Mouse (Mus musculus) cerebellum, postnatal 4 days (tissue): Measurements from ENCODE around the gene Rnf212b.

Experiments
- DNase-seq, 2 experiments: peaks; one replicate each; pipeline ENCODE4 v3.0.0; 2022; ENCODE audit warnings: low spot score in 2 of 2, mixed read lengths in 1 of 2

Gene Rnf212b

DNA sequence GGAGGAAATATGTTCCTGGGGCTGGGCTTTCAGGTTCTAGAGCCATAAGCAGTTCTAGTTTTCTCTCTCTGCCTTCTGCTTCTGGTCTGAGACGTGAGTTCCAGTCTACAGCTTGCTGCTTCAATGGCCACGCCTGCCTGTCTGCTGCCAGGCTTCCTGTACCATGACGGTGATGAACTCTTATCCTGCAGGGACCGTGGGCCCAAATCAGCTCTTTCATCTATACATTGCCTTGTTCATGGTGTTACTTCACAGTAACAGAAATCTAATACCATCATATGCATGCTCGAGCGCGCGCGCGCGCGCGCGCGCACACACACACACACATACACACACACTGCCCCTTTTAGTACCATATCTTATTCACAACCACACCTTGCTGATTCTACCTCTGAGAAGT, 17.2 kb upstream of the Rnf212b start:
- no peak for DNase-seq

DNA sequence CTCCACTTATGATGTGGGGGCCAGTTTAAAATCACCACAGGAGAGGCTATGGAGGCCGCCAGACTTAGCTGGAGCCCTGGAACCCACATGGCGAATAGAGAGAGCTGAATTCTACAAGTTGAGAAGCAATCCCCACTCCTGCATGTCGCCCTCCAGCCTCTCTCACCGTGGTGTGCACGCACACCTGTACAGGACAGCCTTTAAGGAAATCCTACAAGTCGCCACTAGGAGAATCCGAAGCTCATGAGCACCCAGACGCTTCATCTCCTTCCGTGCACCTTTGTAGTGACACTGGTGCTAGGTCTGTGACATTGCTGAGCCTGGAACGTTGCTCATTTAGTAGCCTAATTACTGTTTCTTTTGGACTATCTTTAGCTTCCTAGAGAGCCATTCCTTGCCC, 14.3 kb upstream of the Rnf212b start:
- DNase-seq: no peak

DNA sequence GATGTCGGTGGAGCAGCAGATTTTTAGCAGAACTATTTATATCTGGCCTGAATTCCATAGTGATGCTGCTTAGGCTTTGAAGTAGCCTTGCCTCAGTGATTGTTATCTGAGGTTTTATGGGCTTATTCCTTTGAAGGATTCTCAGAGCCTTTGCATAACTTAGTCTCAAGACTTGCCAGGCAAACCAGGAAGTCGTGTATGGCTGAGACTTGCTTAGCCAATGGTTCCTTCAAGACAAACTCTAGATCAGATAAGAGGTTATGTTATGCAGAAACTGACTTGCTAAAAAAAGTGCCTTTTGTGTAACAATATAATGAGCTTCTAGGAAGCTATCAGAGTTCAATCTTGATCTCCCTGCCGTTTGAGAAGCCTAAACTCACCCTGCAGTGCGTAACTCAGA, 11.5 kb upstream of the Rnf212b start:
- DNase-seq: no peak

DNA sequence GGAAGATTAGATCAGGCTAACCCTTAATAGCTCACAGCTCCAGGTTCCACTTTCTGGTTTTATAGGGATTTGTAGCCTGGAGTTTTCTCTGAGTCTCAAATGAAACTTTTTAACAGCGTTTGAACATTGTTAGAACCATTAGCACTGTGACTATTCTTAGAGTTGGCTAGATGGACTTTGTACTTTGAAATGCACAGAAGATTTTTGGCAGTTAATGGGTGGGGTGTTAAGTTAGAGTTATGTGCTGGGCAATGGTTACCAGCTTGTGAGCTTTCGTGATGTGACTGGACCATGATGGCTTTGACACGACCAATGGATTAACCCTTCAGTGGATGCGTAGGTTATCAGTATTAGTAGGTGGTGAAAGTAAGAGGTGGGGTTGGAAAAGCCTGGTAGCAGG, 7.8 kb upstream of the Rnf212b start:
- DNase-seq: no peak

DNA sequence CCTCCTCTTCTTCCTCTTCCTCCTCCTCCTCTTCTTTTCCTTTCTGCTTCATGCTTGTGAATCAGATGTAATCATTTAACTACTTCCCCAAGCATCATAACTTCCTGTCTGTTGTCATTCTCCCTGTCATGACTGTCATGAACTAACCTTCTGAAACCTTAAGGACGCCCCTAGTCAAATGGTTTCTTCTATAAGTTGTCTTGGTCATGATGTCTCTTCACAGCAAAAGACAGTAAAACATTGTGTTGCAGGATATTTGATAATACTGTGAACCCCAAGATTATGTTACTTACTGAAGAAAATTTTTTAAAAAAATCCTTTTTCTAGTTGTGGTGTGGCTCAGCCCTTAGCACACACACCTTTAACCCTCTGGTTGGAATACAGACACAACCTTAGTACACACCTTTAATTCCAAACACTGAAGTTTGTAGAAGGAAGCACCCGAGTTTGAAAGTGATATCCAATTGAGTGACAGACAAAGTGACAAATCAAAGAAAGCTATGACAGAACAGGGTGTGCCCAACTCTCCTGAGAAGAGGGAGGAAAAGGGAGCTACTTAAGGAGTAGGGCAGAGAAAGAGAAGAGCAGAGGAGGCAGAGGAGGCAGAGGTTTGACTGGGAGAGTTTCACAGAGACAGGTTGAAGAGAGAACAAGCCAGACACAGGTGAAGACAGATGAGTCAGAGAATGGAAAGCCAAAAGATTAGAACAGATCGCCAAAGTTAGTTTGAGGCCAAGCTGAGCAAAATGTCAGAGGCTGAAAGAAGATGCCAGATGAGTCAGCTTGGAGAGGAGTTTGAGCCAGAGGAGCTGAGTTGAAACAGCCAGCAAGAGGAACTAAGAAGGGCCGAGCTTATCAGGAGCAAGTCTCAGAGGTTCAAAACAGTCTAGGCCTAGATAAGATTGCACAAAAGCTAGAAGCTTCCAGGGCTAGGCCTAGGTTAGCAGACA, 4.9 kb upstream of the Rnf212b start:
- no peak for DNase-seq

DNA sequence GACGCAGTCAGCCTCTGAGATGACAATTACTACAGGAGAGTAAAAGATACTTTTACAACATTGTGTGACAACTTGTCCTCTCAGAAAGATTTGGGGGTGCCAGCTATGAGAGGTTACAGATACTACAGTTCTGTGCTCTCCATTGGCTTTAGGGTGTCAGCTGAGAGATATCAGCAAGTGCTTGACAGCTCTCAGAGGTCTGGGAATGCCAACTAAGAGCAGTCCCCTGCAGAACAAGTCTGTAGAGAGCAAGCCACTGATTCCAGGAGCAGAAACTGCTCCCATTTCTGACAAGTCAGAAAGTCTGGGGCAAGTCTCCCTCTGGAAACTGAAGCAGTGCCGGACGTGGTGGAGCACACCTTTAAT, 4.3 kb upstream of the Rnf212b start:
- DNase-seq: no peak

DNA sequence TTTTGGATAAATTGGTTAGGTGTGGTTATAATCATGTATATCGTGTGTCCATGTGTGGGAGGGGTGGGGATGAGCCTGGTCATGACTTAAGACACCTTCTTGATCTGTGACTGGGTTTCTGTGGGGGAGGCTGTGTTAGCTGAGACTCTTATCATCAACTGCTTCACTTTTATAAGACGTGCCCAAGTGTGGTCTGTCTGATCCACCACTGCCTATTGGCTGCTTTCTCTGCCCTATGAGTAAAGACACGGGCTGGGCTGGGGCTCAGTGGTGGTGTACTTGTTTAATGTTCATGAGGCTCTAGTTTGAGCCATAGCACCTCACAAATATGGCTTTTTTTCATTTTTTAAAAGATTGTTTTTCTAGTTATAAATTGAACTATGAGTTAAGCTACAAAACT, 1.8 kb downstream of the Rnf212b start:
- DNase-seq: no peak

DNA sequence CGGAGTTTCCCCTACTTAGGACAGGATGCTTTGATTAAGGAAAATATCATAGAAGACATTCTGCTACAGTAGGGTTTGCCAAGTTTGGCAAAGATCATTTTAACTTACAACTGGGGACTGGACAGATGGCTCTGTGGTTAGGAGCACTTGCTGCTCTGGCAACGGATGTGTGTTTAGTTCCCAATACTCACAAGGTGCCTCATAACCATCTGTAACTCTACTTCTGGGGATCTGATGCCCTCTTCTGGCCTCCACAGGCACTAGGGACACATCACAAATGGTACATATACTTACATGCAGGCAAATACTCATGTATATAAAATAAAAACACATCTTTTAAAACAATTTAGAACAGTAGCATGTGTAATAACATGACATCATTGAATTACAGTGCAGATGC, 3.9 kb downstream of the Rnf212b start:
- peak in 1 of 2 experiments; percentile 31 for DNase-seq

DNA sequence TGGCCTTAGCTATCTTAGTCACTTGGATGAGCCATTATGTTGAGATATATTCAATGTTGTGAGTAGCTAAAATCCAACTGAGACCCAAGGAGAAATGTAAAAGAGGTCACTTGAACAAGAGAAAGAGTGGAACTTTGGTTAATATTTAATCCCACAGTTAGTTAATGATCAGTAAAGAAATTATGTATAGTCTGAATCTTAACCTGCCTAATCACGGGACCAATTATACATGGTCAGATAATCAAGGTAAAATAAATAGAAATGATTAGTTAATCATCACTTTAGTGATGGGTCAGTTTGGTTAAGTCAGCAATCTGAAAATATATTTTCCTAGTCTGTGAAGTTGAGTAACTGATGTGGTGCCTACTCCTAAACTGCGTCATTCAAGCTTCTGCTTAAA, 8.4 kb downstream of the Rnf212b start:
- DNase-seq: no peak

DNA sequence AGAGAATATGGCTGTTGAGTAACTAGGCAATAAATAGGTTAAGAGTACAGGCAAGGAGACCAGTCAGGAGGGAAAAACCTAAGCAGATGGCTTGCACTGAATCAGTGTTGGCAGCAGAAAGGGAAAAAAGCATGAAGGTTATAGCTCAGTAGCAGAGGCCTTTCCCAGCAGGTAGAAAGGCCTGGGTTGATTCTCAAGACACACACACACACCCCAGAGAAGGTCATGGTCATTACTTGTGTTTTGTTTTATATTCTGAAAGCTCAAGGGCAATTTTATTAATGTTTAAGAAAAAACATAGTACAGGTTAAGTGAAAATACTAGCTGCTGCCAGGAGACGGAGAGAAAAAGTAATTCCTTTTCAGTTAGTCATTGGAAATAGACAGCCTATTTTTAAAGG, 9.8 kb downstream of the Rnf212b start:
- DNase-seq: no peak

DNA sequence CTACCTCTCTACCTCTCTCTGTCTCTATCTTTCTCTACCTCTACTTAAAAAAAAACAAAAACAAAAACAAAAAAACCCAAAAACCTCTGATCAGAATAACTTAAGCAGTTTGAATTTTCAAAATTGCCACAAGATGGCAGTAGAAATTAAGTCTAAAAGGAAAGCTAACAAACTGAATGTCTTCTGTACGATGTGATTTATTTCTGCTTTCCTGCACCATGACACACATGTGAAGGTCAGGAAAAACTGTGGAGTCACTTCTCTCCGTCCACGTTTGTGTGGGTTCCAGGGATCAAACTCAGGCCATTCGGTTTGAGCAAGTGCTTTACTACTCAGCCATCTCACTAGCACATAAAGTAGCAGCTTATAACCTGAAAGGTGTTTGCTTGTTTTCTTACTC, 29.5 kb downstream of the Rnf212b start:
- no peak for DNase-seq

DNA sequence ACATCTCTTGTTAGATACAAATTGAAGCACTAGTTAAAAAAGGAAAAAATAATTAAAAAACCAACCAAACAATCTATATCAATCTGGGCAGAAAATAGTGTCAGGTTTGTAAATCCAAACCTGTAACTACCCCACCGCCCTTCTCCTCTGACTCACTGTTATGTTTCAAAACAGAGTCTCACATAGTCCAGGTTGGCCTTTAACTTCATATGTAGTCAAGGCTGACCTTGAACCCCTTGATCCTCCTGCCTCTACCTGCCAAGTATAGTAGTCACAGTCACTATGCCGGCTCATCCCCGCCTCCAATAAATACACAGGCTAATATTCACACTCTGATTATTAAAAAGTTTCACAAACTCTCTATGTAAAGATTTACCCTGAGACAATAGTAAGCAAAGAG, 41.8 kb downstream of the Rnf212b start:
- no peak for DNase-seq

DNA sequence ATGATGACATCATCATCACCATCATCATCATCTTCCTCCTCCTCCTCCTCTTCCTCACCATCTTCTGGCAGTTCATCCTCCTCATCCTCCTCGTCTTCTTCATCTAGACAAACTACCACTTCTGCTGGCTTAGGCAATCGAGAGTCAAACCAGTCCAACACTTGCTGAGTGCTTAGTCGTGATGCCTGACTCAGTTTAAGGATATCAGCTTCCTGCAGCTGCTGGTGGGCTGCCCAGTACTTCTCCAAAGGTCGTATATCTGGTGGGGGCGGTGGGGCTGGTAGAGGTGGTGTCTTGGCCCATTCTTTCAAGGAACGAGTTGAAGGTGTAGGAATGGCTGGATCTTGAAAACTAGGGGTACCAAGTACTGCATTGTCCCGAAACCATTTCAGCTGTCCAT, 42.8 kb downstream of the Rnf212b start:
- DNase-seq: no peak

DNA sequence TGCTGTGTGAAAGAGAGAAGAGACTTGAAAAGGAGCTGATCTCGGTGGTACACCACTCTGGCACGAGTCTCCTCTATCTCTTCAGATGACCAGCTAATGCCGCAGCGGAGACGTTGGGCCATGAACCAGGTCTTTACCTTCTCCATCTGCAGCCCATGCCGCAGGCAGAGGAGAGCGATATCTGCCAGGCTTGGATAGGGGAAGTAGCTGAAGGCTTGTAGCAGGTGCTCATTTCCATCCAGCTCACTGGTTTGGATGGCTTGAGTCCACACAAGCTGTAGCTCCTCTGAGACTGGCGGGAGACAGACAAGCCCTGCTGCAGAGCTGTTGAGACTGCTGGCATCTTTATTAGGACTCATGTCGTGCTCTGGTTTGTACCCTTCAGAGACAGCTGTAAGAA, 44.0 kb downstream of the Rnf212b start:
- peak in 1 of 2 experiments; percentile 21 for DNase-seq

DNA sequence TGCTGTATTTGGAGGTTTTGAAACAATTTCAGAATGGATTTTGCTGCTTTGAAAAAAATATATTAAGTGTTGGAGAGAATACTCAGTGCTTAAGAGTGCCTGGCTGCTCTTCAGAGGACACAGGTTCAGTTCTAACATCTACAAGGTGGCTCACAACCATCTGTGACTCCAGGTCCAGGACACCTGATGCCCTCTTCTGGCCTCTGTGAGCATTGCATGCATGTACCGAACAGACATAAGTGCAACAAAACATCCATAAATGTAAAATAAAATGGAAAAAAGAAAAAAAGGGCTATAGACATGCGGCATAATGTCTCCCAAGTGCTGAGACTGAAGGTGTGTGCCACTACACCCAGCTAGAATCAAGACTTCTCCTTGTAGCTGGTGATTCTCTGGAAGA, 46.6 kb downstream of the Rnf212b start:
- peak; percentile 32 to 61 for DNase-seq

DNA sequence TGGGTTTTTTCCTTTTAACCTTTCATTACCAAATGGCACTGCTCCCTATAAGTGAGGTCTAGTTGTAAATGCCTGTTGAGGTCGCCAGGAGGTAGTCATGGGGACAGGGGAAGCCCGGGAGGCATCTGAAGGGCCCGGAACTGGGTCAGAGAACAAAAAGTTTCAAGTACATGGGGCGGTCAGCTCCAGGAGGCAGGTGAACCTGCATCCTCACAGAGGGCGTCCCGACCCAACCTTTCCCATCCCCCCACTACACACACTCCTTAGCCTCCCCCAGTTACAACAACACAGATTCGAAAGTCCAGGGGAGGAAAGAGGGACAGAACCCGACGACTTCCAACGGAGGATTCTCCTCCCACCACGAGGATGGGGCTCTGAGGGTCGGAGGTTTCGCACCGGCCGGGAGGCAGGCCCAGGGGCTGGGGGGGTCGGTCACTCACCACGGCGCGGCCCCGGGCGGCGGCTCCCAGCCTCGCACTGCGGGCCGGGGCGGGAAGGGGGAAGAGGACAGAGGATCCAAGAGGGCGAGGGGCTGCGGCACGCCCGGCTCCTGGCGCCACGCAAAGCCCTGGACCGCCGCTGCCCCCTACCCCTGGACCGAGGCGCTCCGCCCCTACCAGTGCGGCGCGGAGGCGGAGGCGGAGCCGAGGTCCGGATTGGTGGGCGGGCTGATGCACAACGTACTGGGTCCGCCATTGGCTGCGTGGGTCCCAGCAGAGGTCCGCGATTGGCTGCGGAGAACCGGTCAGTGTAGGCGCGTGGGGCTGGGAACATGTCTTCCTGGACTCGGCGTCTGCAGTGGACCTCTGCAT, 49.8 kb downstream of the Rnf212b start:
- peak; percentile 86 to 92 for DNase-seq

DNA sequence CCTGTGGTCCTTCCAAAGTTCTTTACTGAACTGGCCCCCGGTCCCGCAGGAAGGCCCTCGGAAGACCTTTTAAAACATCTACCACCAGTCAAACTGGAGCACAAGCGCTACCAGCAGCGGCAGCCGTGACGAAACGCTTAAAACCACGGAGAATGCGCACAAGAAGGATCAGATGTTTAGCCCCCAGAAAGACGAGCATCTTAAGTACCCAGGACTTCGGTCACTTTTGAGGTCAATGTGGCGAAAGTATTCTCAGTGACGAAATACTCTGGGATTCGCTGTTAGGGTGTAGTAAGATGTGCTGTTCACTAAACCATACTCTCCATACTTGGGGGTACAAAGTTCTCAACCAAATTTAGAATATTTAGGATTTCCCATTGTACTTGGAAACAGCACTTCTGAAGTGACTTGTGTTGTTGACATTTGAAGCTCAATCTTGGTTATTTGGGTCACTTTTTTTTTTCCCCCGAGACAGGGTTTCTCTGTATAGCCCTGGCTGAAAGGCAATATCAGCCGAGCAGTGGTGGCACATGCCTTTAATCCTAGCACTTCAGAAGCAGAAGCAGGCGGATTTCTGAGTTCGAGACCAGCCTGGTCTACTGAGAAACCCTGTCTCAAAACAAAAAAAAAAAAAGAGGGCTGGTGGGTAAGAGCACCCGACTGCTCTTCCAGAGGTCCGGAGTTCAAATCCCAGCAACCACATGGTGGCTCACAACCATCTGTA, 50.5 kb downstream of the Rnf212b start:
- no peak for DNase-seq

DNA sequence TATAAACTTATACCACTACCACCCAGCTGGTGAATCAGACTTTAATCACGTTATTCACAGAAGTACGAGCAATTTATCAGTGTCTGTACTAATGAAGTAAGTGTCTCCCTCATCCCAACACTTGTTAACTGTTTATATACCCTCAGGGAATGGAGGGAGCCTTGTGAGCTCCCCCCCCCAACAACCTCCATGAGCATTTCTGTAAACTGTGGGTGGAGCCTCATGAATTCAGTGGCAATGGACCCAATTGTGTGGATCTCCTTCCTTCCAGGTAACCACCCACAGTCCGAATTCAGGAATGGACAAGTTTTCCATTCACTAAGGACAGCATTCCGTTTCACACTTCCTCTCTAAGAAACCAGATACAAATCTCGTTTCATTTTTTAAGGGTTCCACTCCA, 51.7 kb downstream of the Rnf212b start:
- no peak for DNase-seq

DNA sequence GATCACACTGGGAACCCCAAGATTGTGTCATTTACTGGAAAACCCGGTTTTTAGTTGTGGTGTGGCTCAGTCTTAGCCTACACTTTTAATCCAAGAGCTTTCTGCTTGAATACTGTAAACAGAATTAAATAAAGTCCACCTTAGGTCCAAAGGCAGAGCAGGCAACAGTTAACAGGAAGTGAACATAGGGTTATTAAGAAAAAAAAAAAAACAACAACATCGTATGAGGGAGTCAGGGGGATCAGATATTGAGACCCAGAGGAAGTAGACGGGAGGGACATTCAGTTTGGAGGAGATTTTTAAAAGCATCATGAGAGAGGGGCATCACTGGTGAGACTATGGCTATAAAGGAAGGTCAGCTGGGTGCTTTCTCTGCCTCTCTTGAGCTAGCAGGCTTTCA, 52.3 kb downstream of the Rnf212b start:
- no peak for DNase-seq

DNA sequence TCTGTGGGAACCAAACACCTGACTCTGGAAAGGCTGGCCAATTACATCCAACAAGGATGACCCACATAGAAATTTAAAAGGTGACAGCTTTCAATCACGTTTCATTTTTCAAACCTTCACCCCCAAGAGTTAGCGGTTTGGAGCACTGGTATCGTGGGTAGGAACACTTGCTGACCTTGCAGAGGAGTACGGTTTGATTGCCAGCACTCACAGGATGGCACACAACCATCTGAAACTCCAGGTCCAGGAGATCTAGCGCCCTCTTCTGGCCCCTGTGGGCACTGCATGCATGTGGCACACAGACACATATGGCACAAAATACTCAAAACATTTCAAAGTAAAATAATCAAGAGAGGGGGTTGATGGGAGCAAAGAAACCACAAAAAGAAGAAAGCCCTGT, 53.0 kb downstream of the Rnf212b start:
- no peak for DNase-seq

DNA sequence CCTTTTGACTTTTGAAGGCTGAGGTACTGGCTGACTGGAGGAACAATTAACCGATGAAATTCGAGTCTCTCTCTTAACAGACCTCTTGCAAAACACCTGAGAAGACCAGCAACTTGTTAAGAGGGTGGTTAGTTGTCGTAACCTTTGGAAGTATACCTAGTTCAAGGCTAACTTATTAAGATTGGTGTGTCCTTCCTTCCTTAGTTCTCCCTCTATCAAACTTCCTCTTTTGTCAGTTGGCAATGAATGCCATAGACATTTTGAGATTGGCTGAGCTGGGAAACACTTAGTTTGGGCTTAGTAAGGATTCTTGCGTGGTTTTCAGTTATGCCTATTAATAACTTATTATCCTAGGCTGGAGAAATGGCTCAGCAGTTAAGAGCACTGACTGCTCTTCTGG, 54.1 kb downstream of the Rnf212b start:
- no peak for DNase-seq

DNA sequence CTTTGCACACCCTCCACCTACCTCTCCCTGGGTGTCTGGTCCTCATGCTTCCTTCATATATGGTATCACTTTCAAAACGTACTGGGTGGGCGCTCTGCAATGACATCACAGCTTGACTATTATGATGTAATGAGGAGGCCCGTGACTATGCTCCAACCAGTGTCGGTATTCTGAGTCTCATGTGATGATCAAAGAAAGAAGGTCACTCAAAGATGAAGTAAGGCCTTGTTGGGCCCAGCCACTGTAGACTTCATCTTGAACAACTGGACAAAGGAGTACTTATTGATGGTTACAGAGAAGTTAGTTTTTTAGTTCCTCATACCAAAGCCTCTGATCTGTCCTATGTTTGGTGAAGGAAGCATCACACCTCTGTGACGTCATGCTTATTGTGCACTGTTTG, 56.9 kb downstream of the Rnf212b start, which contains the start of gene Homez:
TSS of gene Homez (minus strand) at position 101 of the 400 bp plus-strand sequence.
- DNase-seq: no peak
